Mouse (Mus musculus) layer of hippocampus, postnatal 10 days (tissue): Measurements from ENCODE around the gene Gemin5. TPM values are rescaled to one million over a fixed set of nuclear protein-coding genes. Genes with fewer than 3 reads are reported as not detected.
"Not testable (repeated sequence)": the region's sequence is repeated elsewhere in the genome, so short reads cannot be mapped to it uniquely, and the experiment has no call there.

Source experiments
- DNase-seq, 2 experiments: peaks; one replicate each; pipeline ENCODE4 v3.0.0; 2021; ENCODE audit warnings: low spot score in 2 of 2
- total RNA-seq, 2 experiments: library from RNA; stranded (reverse); gene quantifications; 2 replicates each; pipeline ENCODE4 v1.2.3; 2021

The Gemin5 gene
- total RNA-seq, 2 experiments from 2014 or later = 17.5 to 18.5 TPM

DNA sequence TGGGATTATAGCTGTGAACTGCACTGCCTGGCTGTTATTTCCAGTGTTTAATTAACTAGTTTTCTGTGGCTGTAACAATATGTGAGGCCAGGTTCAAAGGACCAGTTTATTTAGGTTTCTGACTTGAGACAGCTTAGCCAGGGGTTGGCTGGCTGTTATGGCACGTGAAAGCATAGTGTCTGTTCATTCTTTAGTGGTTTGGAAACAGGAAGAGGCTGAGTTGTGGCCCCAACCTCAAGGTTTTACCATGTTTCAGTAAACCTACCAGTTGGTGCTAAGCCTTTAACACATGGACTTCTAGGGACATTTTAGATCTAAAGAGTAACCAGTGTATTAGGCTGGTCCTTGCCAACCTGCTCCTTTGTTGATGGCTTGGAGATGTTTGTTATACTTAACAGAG lies 51.8 kb downstream of the Gemin5 start:
- no peak for DNase-seq

DNA sequence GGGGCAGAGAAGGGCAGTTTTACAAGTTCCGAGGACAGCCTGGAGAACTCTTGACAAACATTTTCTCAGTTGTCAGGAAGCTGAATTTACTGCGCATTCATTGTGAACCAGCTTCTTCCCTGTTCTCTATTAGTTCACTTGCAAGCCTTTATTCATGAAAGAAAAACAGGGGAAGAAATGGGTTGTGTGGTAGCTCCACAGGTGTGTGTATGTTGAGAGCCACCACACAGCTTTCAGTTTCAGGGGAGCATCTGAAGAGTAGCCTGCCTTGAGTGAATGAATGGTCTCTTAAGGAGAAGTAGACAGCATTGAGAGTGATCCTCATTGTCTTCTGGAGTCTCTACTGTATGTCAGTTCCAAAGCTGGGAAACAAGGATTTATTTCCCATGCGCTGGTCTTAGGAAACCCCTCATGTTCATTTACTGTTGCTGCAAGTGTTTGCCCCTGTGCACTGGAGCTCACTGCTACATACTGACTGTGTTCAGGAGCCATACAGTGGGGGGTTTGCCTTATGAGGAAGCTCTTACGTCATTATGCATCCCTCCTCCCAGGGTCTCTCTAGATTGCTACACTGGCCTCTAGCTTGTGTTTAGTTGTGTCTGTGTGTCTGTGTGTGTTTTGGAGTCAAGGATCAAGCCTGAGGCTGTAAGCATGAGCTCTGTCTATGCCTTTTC lies 60.5 kb downstream of the Gemin5 start:
- no peak for DNase-seq

DNA sequence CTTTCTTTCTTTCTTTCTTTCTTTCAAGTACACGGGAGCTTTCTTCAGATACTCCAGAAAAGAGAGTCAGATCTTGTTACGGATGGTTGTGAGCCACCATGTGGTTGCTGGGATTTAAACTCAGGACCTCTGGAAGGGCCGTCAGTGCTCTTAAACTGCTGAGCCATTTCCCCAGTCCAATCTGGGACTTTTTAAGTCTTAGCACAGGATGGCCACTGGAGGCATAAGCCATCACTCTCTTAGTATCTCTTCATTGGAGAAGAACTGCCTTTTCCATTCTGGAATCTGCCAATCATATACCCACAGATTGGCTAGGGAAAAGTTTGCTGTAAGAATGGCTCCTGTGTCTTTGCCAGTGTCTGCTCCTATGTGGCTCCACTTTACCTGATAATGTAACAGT lies 61.3 kb downstream of the Gemin5 start:
- DNase-seq = no peak

DNA sequence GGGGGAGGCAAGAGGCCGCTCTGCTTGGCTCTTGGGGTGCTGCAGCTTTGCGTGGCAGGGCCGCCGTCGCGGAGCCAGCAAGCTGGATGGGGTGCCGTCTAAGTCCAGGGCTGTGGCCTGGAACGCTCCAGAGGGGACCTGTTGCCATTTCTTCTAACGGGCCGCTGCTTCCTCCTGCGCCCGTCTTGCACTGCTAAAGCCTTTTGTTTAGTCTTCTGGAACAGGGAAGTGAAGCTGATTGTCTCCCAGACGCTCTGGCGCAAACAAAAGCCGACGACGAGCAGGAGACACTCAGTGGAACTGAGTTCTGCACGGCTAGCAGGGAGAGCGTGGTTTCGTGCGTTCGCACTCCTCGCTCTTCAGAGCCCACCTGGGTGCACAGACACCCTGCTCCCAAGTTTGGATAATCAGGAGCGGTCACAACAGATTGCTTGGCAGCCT lies 64.0 kb downstream of the Gemin5 start:
- DNase-seq = no peak

DNA sequence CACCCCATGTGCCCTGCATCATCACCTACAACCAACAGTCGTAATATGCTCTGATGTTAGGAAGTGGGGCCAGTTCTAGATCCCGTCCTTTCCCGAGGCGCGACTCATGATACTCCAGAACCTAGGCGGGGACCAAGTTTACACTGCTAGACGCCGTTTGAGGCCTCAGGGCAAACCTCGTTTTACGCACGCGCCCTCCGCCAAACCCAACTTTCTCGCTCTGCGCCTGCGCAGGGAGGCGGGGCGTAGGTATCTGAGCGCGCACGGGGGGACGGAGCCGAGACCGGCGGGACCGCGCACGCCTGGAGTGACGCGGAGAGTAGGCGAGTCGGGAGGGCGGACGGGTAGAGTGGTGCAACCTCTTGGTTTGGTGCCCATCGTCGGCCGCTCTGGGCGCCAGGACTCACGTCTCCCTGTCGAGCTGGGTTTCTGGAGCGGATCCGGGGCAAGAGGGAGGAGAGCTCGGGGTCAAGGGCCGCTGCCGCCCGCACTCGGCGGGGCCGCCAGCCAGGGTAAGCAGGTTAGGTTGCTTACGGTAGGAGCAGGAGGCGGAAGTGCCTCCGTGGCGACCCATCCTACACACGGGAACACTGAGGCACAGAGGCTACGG lies 64.5 kb downstream of the Gemin5 start, which contains the start of gene Cnot8:
Gene Cnot8 (plus strand): TSS at position 457 of the 610 bp plus-strand sequence.
- DNase-seq = peak; percentile 99 to 100

DNA sequence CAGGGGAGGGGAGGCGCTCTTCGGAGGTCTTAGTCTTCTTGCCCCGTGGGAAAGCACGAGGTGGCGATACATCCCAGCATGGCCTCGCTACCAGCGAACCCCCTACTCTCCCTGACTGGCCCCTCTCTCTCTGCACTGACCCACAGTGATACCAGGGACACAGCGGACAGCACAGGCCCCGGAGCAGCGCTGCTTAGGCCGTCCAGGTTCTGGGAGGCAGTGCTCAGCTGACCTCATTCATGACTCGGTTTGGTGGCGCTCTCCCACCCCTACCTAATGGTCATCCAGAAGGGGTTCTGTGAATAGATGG lies 65.0 kb downstream of the Gemin5 start:
- no peak for DNase-seq

DNA sequence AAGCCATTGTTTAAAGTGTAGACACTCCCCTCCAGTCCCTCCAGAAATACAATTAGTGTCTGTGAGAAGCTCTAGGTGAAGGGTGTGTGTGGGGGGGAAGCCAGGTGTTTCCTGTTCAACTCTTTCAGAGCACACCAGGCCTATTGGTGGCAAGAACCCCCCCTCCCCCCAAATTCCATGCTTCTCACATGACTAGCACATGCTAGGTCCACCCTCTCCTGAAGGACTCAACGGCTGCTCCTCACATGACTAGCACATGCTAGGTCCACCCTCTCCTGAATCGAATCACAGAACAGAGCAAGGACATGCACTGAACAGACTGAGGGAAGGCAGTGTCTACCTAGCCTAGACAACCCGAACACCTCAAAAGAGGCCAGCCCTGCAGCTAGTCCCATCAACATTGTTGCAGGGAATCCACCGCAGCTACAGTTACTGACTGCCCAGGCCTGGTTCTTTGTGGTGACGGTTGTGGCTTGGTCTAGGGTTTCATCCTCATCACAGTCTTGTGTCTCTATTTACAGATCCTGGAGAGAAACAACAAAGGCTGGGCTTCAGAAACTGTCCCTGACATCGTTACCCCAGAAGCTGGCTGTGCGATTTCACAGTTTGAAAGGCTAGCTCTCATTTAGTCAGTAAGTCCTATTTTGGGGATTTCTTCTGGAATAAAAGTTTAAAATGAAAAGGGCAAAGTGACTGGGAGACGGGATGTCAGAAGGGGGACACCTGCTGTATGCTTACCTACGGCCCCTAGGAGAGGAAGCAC lies 65.6 kb downstream of the Gemin5 start:
- DNase-seq = no peak

DNA sequence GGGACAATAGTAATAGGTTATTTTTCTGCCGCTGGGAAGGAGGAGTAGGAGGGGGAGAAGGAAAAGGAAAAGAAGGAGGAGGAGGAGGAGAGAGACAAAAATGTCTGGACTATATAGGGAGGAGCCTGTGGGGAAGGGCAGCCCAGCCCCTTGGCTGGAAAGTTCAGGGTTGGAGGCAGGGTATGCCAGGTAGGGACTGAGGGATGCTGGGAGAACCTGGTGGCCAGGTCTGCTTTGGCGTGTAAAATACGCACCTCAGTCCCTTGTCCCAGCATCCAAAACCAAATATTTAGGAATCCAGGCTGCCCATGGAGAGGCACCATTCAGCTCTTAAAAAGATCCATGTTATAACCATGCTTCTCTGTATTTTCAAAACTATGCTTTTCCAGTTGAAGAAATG lies 66.2 kb downstream of the Gemin5 start:
- DNase-seq = no peak

DNA sequence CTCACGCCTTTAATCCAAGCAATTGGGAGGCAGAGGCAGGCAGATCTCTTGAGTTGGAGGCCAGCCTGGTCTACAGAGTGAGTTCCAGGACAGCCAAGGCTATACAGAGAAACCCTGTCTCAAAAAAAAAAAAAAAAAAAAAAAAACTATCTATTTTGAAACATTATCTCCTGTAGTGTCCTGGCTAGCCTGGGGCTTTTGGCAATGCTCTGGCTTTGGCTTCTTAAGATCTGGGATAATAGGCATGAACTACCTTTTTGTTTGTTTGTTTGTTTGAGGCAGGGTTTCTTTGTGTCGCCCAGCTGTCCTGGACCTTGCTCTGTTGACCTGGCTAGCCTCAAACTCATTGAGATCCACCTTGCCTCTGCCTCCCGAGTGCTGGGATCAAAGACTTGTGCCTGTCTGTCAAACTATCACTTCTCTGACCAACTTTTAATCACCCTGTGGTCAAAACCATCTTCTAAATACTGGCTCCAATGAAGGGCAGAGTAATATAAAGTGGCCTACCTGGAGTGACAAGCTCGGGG lies 67.1 kb downstream of the Gemin5 start:
- no peak for DNase-seq

DNA sequence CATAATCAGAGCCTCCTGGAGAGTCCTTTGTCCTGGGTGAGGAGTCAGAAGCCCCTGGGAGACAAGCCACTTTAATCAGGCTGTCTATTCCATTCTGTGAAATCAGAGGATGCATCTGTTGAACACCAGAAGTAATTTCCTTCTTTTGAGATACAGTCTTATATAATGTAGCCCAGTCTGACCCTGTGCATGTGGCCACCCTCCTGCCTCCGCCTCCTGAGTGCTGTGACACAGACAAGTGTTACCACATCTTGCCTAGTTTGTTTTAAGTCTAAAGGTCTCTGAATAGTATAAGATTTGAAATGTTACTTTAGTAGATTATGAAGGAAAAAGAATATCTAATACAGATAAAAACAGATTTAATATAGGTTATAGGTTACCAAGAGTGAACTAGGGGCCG lies 68.3 kb downstream of the Gemin5 start:
- no peak for DNase-seq

DNA sequence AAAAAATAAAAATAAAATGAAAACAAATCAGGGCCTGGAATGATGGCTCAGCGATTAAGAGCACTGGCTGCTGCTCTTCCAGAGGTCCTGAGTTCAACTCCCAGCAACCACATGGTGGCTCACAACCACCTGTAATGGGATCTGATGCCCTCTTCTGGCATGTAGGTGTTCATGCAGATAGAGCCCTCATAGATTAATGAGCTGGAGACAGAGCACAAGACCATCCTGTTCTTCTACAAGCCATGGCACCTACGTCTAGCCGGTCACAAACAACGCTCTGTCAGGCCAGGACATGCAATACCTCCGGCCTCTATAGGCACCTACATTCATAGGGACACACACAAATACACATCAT lies 70.0 kb downstream of the Gemin5 start:
- not testable (repeated sequence) for DNase-seq

DNA sequence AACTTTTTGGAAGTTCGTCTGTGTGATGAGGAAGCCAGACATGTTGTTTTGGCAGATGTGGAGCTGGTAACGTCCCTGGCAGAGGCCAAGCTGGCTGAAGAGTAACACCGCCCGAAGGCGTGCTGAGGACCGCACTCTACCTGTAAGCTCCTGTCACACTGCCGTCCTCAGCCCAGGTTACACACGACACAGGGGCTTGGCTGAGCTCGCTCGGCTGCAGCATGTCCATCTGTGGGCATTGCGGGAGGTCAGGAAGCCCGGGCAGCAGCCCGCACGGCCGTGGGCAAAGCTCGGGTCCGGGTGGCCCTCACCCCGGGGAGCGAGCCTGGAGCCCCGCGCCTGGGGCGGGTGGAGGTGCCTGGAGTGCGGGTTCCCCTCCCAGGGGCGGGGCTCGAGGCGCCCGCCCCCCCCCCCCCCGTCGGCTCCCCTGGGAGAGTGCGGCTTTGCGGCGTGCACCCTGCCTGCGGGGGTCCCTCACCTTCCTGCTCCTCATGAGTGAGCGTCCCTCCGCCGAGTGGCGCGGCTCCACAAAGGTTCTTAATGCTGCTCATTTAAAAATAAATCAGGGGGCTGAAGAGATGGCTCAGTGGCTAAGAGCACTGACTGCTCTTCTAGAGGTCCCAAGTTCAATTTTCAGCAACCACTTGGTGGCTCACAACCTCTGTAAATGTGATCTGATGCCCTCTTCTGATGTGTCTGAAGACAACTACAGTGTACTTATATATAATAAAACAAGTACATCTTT lies 70.5 kb downstream of the Gemin5 start:
- no peak for DNase-seq

DNA sequence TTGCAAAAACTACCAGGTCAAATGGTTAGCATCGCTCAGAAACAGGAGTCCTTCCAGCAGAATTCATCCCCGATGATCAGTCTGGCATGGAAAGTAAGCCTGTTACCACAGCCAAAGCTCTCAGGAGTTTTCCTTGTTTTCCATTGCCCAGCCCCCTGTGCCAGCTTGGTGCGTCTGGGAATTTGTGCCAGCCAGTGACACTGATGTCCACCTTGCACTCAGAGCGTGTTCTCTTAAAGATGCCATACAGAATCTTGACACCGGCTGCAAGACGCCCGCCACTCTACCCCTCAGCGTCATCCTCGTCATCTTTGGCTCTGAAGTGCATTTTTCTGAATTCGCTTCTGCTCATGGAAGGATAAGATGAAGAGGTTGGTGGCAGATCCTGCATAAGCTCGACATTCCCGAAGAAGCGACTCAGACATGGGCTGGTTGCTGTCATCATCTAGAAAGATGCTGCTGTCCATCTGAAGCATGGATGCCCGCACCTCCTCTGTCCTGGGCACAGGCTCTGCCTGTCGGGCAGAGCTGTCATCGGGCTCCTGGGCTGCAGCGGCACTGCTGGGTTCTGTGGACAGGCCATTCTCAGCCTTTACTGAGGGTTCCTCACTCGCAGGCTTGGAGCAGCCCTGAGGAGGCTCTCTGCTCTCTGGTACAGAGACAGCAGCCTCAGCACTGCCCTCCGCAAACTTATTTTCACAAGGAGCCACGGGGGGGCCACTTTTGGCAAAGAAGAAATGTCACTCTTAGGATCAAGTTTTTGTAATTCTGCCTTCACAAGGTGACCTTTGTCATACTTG lies 71.3 kb downstream of the Gemin5 start:
- no peak for DNase-seq

DNA sequence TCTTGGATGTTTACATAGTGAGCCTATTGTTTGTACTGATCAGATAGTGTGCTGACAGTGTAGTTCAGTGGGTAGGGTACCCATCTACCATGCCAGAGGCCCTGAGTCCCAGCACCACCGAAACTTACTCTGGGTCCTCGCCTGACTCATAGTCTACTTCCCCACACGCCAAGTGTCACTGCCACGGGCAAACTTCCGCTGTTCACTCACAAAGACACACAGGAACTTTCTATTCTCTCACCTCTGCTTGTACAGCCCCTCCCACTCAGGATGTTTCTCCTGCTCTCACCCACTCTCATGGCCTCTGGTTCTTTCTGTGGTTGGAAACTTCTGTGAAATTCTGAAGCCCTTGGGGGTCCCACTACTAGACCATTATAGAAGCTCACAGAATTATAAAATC lies 72.2 kb downstream of the Gemin5 start:
- no peak for DNase-seq

DNA sequence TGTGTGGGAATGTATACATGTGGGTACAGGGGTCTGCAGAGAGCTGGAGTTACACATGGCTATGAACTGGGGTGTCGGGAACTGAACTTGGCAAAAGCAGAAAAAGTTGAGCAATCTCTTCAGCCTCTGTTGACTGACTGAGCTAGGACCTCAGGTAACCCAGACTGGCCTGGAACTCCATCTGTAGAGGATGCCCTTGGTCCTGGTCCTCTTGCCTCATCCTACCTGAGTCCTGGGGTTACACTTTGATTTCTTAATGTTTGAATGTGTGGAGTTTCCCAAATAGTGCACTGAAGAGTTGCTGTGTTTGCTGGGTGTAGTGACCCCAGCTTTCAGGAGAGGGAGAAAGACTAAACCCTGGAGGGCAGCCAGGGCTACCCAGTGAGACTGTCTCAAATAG lies 72.8 kb downstream of the Gemin5 start:
- DNase-seq = no peak

DNA sequence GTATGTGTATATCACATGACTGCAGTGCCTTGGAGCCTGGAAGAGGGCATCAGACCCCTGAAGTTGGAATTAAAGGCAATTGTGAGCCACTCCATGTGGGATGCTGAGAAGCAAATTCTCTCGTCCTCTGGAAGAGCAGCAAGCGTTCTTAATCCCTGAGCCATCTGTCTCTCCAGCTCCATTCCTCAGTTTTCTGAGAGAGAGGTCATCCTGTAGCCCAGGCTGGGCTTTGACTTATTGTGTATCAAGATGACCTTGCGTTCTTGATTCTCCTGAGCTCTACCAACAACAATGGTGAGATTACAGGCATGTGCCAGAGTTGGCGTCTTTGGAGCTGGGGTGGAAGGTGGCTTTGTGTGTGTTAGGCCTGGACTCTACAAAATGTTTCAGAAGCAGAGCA lies 73.6 kb downstream of the Gemin5 start:
- no peak for DNase-seq

DNA sequence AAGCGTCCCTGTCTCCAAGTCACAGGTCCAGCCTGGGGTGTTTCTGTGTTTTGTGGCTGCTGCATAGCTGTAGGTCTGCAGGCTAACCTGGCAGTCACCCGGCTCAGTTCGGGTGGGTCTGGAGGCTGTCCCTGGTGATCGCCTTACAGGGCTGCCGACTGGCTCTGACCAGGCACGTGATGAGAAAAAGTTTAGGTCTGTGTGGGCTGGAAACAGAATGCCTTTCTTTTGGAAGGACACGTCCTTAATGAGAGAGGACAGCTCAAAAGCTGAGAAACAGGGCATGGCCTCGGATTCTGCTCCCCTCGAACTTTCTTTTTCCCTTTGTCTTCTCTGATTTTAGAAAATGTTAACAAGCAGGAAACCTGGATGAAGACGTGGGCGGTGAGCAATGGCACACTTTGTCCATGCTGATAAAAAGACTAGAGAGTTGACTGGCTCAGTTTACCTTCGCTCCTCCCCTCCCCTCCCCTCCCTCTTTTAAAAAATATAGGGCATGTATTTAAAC lies 75.3 kb downstream of the Gemin5 start, which contains the start of gene Gm12248:
Gene Gm12248 (minus strand): TSS at position 114 of the 508 bp plus-strand sequence.
- no peak for DNase-seq

DNA sequence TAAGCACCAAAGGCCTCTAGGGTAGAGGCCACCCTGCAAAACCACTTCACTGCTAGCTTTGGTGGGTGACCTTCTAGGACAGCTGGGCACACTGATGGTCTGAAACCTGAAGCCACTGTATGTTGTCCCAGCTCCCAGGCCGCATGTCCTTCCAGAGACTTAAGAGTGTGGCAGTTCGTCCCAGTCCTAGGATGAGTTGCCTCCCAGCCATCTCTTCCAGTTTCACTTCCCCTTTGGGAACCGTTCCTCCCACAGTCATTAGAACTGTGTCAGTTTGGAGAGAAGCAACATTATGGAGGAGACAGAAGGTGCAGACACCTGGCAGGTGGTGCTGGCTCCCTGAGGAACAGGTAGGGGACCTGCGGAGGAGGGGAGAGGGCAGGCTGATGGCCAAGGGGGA lies 75.8 kb downstream of the Gemin5 start:
- no peak for DNase-seq

DNA sequence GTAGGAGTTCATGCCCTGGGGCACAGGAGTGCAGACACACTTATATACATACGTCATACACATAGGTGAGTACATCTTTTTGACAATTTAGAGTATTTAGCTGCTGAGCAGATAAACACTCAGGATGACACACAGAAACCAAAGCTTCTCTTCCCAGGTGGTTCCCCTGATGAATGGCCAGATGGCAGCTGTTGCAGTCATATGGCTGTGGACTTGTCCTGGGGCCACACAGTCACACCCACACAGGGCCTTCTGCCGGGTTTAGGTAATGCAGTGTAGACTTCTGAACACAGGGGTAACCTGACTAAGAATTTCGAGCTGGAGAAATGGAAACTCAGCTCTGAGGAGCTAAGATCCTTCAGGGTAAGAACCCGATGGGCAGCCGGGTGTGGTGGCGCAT lies 86.6 kb downstream of the Gemin5 start:
- DNase-seq = no peak

DNA sequence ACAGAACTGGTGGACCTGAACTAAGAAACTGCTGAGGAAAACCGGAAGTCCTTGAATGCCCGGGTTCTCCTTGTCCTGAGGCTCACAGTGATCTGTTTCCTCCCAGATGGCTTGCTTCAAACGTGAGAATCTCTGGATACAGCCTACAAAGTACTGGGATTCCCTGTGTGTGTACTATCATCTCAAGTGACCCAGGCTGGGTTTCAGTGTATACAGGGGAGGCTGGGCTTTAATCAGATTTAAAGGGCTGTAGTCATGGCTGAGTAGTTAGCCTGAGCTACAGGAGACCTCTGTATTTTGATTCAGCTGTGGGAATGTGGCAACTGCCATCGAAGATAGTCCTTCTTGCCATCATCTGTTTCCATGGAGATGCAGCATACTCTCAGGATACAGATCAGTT lies 91.1 kb downstream of the Gemin5 start:
- no peak for DNase-seq

DNA sequence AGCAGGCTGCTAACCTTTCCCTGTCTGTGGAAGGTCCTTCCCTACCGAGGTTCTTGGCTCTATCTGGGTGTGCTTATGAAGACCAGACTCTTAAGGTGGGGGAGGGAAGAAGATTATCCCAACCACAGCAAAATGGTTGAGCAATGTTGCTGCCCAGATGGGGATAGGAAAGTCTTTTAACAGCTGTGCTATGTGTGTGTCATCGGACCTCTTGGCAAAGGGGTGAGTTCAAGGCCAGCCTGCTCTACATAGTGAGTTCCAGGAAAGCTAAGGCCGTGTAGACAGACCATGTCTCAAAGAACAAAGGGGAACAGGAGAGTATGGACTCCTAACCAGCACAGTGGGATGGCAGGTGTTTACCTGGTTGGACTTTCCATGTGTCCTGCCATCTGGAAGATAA lies 95.4 kb downstream of the Gemin5 start:
- no peak for DNase-seq
